Mouse (Mus musculus) cerebellum, postnatal 10 days (tissue): Measurements from ENCODE around the gene Nedd8.

Source experiments
- DNase-seq, 2 experiments: peaks; one replicate each; pipeline ENCODE4 v3.0.0; 2021; ENCODE audit warnings: mixed read lengths in 2 of 2

The Nedd8 gene

GRCm38 (mm10) chr14:55659960-55660573 lies 11.9 kb downstream of the Nedd8 start, which contains the start of gene Mdp1:
Gene Mdp1, minus strand, starts transcription at chr14:55660508.
- DNase-seq, result peak; percentile 88 to 89

DNA sequence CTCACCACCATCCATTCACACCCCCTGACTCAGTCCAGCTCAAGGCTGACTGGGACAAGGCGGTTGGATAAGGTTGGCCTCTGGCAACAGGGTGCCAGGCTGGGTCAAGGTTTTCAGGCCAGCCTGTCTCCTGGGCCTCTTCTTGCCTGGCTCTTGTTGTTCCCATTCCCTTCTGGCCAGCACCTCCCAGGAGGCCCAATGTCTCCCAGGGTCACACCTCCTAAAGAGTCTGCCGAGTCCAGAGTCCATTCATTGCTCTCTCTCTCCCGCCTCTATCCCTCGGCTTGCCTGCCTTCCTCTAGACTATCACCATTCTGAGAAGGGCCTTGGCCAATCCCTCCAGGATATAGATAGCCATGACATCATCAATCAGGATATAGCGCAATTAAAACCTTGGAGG lies 13.9 kb downstream of the Nedd8 start:
- no peak for DNase-seq

DNA sequence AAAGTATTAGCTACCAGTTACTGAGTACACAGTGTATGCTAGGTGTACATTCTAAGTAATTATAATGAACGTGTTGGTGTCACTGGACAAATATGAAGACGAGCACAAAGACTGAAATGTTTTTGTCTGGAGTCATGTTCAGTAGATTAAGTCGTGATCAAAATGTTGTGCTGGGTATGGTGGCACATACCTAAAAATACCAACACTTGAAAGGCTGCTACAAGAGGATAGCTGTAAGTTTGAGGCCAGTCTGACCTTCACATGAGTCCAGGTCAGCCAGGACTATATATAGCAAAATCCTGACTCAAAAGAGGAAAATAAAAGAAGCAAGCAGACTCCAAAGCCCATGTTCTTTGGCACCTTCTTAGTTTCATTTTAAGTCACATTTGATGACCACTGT lies 15.0 kb downstream of the Nedd8 start:
- DNase-seq, result no peak

DNA sequence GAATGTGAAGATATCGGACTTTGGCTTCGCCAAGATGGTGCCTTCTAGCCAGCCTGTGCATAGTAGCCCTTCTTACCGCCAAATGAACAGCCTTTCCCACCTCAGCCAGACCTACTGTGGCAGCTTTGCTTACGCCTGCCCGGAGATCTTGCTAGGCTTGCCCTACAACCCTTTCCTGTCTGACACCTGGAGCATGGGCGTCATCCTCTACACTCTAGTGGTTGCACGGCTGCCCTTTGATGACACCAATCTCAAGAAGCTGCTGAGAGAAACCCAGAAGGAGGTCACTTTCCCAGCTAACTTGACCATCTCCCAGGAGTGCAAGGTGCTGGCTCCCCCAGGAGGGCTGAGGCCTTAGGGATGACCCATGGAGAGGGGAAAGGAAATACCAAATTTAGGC lies 20.4 kb downstream of the Nedd8 start:
- DNase-seq, result no peak

- DNase-seq, result no peak
Measured at GRCm38 (mm10) chr14:55649884-55650283, 22.0 kb downstream of the Nedd8 start, which contains the start of gene Tssk4. Gene Tssk4, plus strand, starts transcription at chr14:55650184.

DNA sequence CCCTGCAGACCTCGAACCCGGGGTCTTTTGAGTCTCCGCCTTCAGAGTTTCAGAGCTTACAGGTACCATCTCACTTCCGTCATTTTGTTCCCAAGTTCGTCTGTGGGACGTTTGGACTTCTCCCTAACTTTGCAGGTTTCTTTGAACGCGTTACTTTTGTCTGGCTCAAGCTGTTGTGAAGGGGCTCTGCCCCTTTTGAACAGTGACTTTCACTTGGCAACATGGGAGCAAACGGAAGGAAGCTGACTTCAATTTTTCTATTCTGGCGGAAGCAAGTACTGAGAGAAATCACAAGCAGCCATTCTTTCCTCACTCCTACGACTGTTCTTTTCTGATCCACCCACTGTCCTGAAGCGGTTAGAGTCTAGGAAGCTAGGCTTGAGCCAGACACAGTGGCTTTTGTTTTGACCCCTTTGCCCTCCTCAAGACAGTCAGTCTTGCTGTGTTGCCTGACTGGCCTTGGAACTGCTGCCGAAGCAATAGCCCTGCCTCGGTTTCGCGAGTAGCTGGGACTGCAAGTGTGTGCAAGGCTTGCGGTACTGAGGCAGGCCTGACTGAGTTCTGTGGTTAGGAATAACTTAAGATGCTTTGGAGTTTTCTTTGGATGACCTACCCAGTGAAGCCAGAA lies 27.5 kb downstream of the Nedd8 start:
- DNase-seq, result no peak

DNA sequence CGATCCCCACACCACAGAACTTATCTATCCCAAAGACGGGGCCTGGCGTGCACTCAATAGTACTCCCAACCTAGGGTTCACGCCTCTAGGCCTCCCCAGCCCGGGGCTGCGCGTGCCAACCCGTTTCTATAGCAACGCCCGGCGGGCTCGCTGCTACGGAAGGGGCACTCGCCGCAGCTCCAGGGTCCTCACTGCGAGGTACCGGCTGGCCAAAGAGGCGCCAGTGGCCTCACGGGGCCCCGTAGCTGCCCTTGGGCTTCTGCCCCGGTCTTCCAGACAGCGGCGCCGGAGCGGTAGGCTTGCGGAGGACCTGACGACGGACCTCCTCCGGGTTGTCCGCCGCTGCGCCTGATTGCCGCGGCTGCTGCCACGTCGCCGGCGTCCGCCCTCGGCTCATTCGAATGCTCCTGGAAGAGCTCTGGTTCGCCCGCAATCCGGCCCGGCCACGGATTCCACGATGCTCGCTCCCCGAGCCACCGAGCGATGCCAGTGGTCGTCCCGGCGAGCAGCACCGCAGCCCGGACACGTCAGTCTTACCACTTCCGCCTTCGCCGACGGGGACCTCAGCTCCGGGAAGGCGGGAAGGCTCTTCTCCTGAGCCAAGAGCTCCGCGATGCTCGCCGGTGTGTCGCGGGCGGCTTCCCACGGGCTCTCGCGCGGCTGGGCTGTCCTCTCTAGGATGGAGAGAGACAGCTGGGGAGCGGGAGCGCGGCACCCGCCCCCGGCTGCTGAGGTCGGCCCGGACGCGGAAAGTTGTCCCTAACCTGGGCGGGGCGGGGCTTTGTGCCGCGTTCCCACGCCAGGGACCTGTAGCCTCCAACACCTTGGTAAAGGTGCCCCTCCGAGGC lies 28.6 kb downstream of the Nedd8 start, which contains the start of gene Tm9sf1:
Tm9sf1 (minus strand) TSS at position 747 of the 848 bp plus-strand sequence.
- DNase-seq, result peak; percentile 85 to 87

DNA sequence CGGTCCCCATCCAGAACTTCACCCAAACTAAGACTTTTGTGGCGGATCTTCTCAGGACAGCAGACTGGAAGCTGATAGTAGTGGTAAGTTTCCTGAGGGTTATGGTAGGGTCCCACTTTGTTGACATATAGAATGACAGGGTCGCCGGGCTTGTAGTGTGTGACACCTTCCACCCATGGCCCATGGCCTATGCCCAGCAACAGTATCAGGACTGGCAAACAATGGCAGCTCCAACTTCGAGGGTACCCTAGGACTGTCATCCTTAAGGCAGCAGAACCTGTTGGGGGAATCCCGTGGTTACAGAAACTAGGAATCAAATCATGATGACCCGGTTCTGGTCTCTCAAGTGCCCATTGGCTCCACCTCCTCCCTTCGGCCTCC lies 29.3 kb downstream of the Nedd8 start:
- DNase-seq, result no peak

- DNase-seq, result no peak
Measured at GRCm38 (mm10) chr14:55641291-55641690, 30.6 kb downstream of the Nedd8 start.

GRCm38 (mm10) chr14:55640816-55641215 lies 31.1 kb downstream of the Nedd8 start:
- DNase-seq, result no peak

DNA sequence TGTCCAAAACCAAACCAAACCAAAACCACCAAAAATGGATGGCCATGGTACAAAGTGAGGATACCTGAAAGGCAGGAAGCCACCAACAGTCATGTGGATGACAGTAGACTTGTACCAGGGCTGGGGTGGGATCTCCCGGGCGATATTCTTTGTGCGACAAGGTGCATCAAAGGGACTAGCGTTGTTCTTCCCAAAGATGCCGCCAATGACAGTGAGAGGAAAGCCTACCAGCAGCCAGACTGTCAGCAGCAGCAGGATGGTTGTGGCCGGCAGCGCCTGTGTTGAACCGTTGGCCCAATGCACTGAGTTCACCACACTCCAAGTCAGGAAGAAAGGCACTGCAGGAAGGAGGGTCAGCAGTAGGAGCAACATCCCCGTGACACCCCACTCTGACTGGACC lies 34.1 kb downstream of the Nedd8 start, which contains the start of gene Gm49378:
Gm49378 (minus strand) TSS at position 101 of the 400 bp plus-strand sequence.
- no peak for DNase-seq

GRCm38 (mm10) chr14:55635523-55636007 lies 36.4 kb downstream of the Nedd8 start, which contains the start of gene Ipo4:
Gene Ipo4, minus strand, starts transcription at chr14:55635957.
- DNase-seq, result peak; percentile 92 to 93

DNA sequence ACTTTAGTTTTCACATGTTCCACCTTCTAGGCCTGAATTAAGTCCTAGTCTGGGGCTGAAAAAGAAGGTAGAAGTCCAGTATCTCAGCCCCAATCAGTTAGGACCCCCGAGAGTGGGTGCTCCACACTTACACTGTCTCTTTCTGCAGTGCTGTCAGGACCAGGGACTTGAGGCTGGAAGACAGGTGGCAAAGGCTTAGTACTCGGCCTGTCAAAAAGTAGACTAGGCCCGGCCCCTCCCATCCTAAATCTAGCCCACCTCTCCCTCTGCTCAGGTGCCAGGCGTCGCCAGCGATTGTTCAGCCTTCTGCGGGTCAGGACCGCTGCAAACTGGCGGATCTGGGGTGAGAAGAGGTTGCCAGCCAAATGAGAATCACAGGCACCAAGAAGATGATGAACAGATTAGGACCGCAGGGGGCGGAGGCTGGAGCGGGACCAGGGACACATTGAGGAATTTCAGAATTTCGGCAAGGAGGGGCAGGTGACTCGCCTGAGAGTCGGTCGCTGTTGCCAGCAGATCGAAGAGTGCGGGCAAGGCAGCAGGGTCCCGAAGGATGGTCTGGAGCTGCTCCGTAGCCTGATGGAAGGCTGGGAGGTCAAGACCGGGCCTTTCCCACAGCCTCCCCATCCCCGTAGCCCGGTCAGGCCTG lies 36.9 kb downstream of the Nedd8 start:
- peak; percentile 80 to 86 for DNase-seq

DNA sequence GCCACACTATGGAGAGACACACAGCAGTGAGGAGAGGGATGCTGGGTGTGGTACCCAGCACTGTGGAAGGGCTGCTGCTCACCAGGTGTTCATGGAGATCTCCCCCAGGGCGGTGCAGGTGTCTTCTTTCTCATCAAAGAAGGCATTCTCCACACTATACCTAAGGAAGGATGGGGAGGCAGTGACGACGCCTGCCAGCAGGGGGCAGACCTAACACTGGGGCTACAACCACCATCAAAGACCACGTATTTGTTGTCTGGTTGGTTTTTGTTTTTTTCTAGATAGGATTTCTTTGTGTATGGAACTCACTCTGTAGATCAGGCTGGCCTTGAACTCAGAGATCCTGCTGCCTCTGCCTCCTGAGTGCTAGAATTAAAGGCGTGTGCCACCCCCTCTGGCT lies 42.6 kb downstream of the Nedd8 start:
- peak; percentile 62 to 69 for DNase-seq

GRCm38 (mm10) chr14:55628077-55628827 lies 43.7 kb downstream of the Nedd8 start:
- DNase-seq, result no peak

DNA sequence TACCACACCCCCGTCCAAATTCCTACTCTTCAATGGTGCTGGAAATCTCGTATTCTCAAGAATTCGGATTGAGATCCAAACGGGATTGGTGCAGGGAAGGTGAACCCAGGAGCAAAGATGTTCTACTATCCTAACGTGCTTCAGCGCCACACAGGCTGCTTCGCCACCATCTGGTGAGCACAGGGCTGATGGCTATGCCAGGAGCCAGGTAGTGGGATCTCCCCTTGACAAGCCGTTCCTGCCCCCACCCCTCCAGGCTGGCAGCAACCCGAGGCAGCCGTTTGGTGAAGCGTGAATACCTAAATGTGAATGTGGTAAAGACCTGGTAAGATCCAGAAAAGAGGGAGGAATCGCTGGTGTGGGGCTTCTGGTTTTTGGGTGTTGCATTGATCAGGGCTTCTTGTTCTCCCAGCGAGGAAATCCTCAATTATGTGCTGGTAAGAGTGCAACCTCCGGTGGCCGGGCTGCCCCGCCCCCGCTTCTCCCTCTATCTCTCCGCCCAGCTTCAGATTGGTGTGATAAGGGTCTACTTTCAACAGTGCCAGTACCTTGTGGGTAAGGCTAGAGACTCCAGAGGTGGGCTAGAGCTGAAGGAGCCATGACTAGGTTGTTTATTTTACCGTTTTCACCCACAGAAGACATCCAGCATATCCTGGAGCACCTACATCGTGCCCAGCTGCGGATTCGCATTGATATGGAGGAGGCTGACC lies 53.3 kb downstream of the Nedd8 start:
- DNase-seq, result peak; percentile 78 to 81

GRCm38 (mm10) chr14:55617822-55618221 lies 54.1 kb downstream of the Nedd8 start, which contains the start of gene Rec8:
Gene Rec8, plus strand, starts transcription at chr14:55618037.
- DNase-seq, result peak; percentile 71 to 73

DNA sequence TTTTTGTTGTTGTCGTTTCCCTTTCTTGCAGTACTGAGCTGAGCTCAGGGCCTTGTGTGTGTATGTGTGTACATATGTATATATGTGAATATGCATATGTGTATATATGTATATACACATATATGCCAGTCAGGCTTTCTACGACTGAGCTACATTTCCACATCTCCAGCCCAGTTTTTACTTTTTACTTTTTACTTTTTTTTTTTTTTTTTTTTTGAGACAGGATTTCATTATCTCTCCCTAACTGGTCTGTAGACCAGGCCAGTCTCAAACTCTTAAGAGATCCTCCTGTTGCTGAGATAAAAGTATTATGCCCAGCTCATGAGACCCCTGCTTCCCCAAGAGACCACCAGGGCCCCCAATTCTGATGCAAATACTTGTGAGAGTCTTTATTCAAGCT lies 55.1 kb downstream of the Nedd8 start:
- no peak for DNase-seq

DNA sequence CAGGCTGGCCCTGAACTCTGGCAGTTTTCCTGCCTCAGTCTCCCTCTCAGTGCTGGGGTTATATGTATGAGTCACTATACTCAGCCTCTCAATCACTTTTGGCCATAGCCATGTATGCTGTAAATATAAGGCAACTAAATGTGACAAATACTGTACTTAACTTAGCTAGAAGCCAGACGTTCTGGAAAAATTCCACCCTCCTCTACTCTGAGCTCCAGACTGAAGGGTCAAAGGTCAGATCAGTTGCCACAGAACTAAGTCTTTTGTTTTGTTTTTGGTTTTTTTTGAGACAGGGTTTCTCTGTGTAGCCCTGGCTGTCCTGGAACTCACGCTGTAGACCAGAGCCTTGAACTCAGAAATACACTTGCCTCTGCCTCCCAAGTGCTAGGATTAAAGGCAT lies 56.0 kb downstream of the Nedd8 start:
- no peak for DNase-seq

GRCm38 (mm10) chr14:55614565-55615178 lies 57.3 kb downstream of the Nedd8 start:
- no peak for DNase-seq

DNA sequence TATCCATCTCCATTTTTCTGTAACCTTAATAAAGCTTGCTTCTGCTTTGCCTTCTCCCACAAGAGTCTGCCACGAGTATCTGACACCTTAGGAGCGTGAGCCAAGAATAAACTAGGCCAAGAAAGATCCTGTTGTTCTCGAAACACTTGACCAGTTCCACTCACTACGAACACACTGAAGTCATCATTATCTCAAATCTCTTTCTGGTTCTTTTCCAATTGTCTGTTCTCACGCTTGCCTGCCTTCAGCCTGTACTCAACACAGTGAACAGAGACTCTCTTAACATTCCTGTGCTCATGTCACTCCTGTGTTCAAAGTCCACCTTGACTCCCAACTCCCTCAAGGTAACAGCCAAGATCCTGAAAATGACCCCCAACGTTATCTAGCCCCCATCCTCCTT lies 58.6 kb downstream of the Nedd8 start:
- no peak for DNase-seq
